Mouse (Mus musculus) spleen, adult 2 months (tissue): ENCODE data around the gene Acsm2.

ENCODE experiments used
- CTCF ChIP-seq: fragments of 200-500 bp; IDR thresholded peaks from 2 replicates; pipeline ENCODE4 v1.5.1; 2011; ENCODE audit warnings: mild to moderate bottlenecking, inconsistent platforms; ENCODE audit not compliant: insufficient read depth, insufficient read length, insufficient replicate concordance; ENCODE audit errors: extremely low read depth
- POLR2A ChIP-seq: fragments of 200-500 bp; IDR thresholded peaks from 2 replicates; pipeline ENCODE4 v1.6.1; 2011; ENCODE audit warnings: low read depth, low read length, inconsistent platforms

DNA sequence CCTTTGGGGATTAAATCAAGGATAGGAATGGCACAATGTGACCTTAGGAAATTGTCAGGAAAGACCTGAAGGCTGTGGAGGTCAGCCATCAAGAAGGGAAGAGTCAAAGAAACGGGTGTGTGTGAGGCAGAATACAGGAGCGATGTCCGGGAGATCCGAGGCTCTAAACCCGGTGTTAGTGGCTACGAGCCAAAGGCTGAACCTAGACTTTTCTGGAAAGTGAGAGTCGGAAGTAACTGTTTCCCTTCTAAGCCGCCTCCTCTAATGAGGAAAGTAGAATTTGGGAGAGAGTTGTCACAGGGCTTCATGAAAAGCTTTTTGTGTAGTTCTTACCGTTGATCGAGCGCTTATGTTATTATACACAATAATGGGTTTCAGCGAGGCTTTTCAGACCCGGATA lies 27.7 kb upstream of the Acsm2 start:
- TF ChIP-seq CTCF (no peak), POLR2A (no peak)
